Mouse (Mus musculus) left cerebral cortex, adult 18-20 months (tissue): ENCODE results near the gene Pafah1b1. TPM values are rescaled to one million over a fixed set of nuclear protein-coding genes. Genes with fewer than 3 reads are reported as not detected.

Source experiments
- DNase-seq, 2 experiments: peaks; one replicate each; pipeline ENCODE4 v3.0.0; 2021 to 2022; ENCODE audit warnings: low spot score in 2 of 2, mixed read lengths in 1 of 2
- total RNA-seq, 2 experiments: library from RNA; stranded (reverse); gene quantifications; 2 replicates each; pipeline ENCODE4 v1.2.3; 2021

Gene Pafah1b1
- total RNA-seq, 2 experiments from 2014 or later: 393 to 415 TPM

GRCm38 (mm10) chr11:74664906-74665305, 59.6 kb downstream of the Pafah1b1 start:
- DNase-seq: no peak

GRCm38 (mm10) chr11:74664279-74664678, 60.2 kb downstream of the Pafah1b1 start:
- DNase-seq: no peak

- no peak for DNase-seq
Observed at GRCm38 (mm10) chr11:74662221-74662620, 62.2 kb downstream of the Pafah1b1 start.

GRCm38 (mm10) chr11:74661641-74662040, 62.8 kb downstream of the Pafah1b1 start:
- no peak for DNase-seq

GRCm38 (mm10) chr11:74660336-74660735, 64.1 kb downstream of the Pafah1b1 start:
- no peak for DNase-seq

- no peak for DNase-seq
Observed at GRCm38 (mm10) chr11:74655941-74656340, 68.5 kb downstream of the Pafah1b1 start.

- DNase-seq: no peak
Observed at GRCm38 (mm10) chr11:74653385-74653784, 71.1 kb downstream of the Pafah1b1 start.

- peak in 1 of 2 experiments; percentile 30 for DNase-seq
Observed at GRCm38 (mm10) chr11:74652791-74653191, 71.7 kb downstream of the Pafah1b1 start.

GRCm38 (mm10) chr11:74650576-74651100, 73.8 kb downstream of the Pafah1b1 start:
- no peak for DNase-seq

- DNase-seq: peak in 1 of 2 experiments; percentile 33
Observed at GRCm38 (mm10) chr11:74649647-74650551, 74.6 kb downstream of the Pafah1b1 start.

GRCm38 (mm10) chr11:74649095-74649646, 75.3 kb downstream of the Pafah1b1 start, which contains the start of gene Cluh:
Gene Cluh (plus strand): TSS chr11:74649495.
- peak; percentile 99 for DNase-seq

- no peak for DNase-seq
Observed at GRCm38 (mm10) chr11:74648676-74649075, 75.8 kb downstream of the Pafah1b1 start.

GRCm38 (mm10) chr11:74647966-74648365, 76.5 kb downstream of the Pafah1b1 start:
- no peak for DNase-seq

GRCm38 (mm10) chr11:74639628-74640027, 84.8 kb downstream of the Pafah1b1 start:
- DNase-seq: no peak

GRCm38 (mm10) chr11:74638791-74639411, 85.6 kb downstream of the Pafah1b1 start:
- no peak for DNase-seq

GRCm38 (mm10) chr11:74637971-74638790, 86.3 kb downstream of the Pafah1b1 start:
- peak; percentile 67 to 83 for DNase-seq

- DNase-seq: no peak
Observed at GRCm38 (mm10) chr11:74637486-74637885, 87.0 kb downstream of the Pafah1b1 start.

- DNase-seq: peak; percentile 61 to 77
Observed at GRCm38 (mm10) chr11:74634490-74635275, 89.8 kb downstream of the Pafah1b1 start.

- no peak for DNase-seq
Observed at GRCm38 (mm10) chr11:74631880-74632789, 92.3 kb downstream of the Pafah1b1 start.
